In genomic region chr1:128462389-128462788, GRCm38 (mm10) we compare ENCODE assay signal across 23 mouse cellular contexts.
"Had no signal": no experiment of that assay in that cellular context is flagged by ENCODE, and none has a peak within 500 bp of the region (broad histone marks: within the 10 kb centered on the region; RNA-seq: fewer than 3 reads in every experiment).

No protein-coding gene starts in this region.

- H3K9ac ChIP-seq: liver, embryonic 14.5 days; lung, embryonic 15.5 days; midbrain, embryonic 15.5 days; neural tube, embryonic 12.5 days; neural tube, embryonic 15.5 days had no signal

- H3K4me3 ChIP-seq: layer of hippocampus, adult 2 months; left cerebral cortex, adult 2 months; lung, embryonic 15.5 days; megakaryocyte, embryonic 14.5 days; midbrain, embryonic 15.5 days; neural tube, embryonic 12.5 days; neural tube, embryonic 15.5 days had no signal

- H3K4me1 ChIP-seq: midbrain, embryonic 15.5 days had no signal

- DNase-seq: kidney, adult 2 months; kidney, postnatal 25 days; layer of hippocampus, postnatal 36 days; lung, adult 18-20 months; lung, postnatal 10 days; lung, postnatal 4 days; right cerebral cortex, adult 18-20 months; right cerebral cortex, postnatal 14 days; right cerebral cortex, postnatal 4 days; thymus, adult 2 months; thymus, postnatal 14 days; thymus, postnatal 4 days had no signal

- H3K9me3 ChIP-seq: lung, embryonic 15.5 days; megakaryocyte, embryonic 14.5 days; midbrain, embryonic 15.5 days; neural tube, embryonic 12.5 days; neural tube, embryonic 15.5 days had no signal

- H3K27me3 ChIP-seq: lung, embryonic 15.5 days; megakaryocyte, embryonic 14.5 days; midbrain, embryonic 15.5 days; neural tube, embryonic 12.5 days; neural tube, embryonic 15.5 days had no signal

- ATAC-seq: intestine, postnatal 0 days; midbrain, embryonic 15.5 days had no signal

- H3K36me3 ChIP-seq: lung, embryonic 15.5 days; midbrain, embryonic 15.5 days; neural tube, embryonic 12.5 days; neural tube, embryonic 15.5 days had no signal

- H3K4me2 ChIP-seq: lung, embryonic 15.5 days; midbrain, embryonic 11.5 days; midbrain, embryonic 15.5 days; neural tube, embryonic 12.5 days; neural tube, embryonic 15.5 days had no signal

- H3K27ac ChIP-seq: kidney, postnatal 0 days; layer of hippocampus, adult 2 months; left cerebral cortex, adult 2 months; liver, embryonic 14.5 days; lung, embryonic 15.5 days; midbrain, embryonic 15.5 days; neural tube, embryonic 12.5 days; neural tube, embryonic 15.5 days had no signal
